Mouse (Mus musculus) cerebellum, adult 11-12 months (tissue): Measurements from ENCODE around the gene Sept9.

Experiments
- DNase-seq: peaks from one replicate; pipeline ENCODE4 v3.0.0; 2022

Gene Sept9

GRCm38 (mm10) chr11:117296500-117297189, 97.2 kb downstream of the Sept9 start:
- no peak for DNase-seq

GRCm38 (mm10) chr11:117297190-117297829, 97.8 kb downstream of the Sept9 start:
- DNase-seq = no peak

GRCm38 (mm10) chr11:117299741-117300140, 100.3 kb downstream of the Sept9 start:
- DNase-seq = no peak

GRCm38 (mm10) chr11:117300809-117301208, 101.3 kb downstream of the Sept9 start:
- no peak for DNase-seq

- no peak for DNase-seq
These were observed 102.3 kb downstream of the Sept9 start for GRCm38 (mm10) chr11:117301716-117302115.

- DNase-seq = no peak
These were observed 102.9 kb downstream of the Sept9 start for GRCm38 (mm10) chr11:117302371-117302770.

GRCm38 (mm10) chr11:117305509-117306188, 106.2 kb downstream of the Sept9 start:
- DNase-seq = no peak

- DNase-seq = no peak
These were observed 107.0 kb downstream of the Sept9 start for GRCm38 (mm10) chr11:117306311-117307088.

GRCm38 (mm10) chr11:117307895-117308786, 108.7 kb downstream of the Sept9 start:
- no peak for DNase-seq

- DNase-seq = no peak
These were observed 109.9 kb downstream of the Sept9 start for GRCm38 (mm10) chr11:117309108-117309917.

- no peak for DNase-seq
These were observed 110.4 kb downstream of the Sept9 start for GRCm38 (mm10) chr11:117309918-117310287.

- no peak for DNase-seq
These were observed 111.1 kb downstream of the Sept9 start for GRCm38 (mm10) chr11:117310341-117311107.

- peak; percentile 39 for DNase-seq
These were observed 111.8 kb downstream of the Sept9 start for GRCm38 (mm10) chr11:117311127-117311800.

GRCm38 (mm10) chr11:117312028-117312901, 112.8 kb downstream of the Sept9 start:
- no peak for DNase-seq

GRCm38 (mm10) chr11:117312936-117313335, 113.5 kb downstream of the Sept9 start:
- DNase-seq = no peak

- no peak for DNase-seq
These were observed 114.0 kb downstream of the Sept9 start for GRCm38 (mm10) chr11:117313446-117313845.

GRCm38 (mm10) chr11:117314026-117314425, 114.6 kb downstream of the Sept9 start:
- no peak for DNase-seq

GRCm38 (mm10) chr11:117314520-117314919, 115.1 kb downstream of the Sept9 start:
- DNase-seq = no peak

GRCm38 (mm10) chr11:117315309-117315708, 115.8 kb downstream of the Sept9 start:
- no peak for DNase-seq
